Mouse (Mus musculus): ENCODE measurements at regions not wholly inside any gene's neighbourhood (a gene's known extent, or its start where the extent isn't known, plus 50 kb on each side); places are given as distances from the start of the nearest gene placed in this dataset.

GRCm38 (mm10) chr8:53749263-53749662 is 110.4 kb upstream of the Neil3 start:
- no peak for DNase-seq

- DNase-seq, result no peak
Observed at GRCm38 (mm10) chr8:53769211-53769610, 130.3 kb upstream of the Neil3 start.

GRCm38 (mm10) chr8:53775511-53775910 is 136.6 kb upstream of the Neil3 start:
- DNase-seq, result no peak

- DNase-seq, result no peak
Observed at GRCm38 (mm10) chr8:53780886-53781285, 142.0 kb upstream of the Neil3 start.

GRCm38 (mm10) chr8:53781885-53782284 is 143.0 kb upstream of the Neil3 start:
- DNase-seq, result no peak

- DNase-seq, result no peak
Observed at GRCm38 (mm10) chr8:53788202-53788601, 149.3 kb upstream of the Neil3 start.

- no peak for DNase-seq
Observed at GRCm38 (mm10) chr8:53821148-53821547, 182.3 kb upstream of the Neil3 start.

- no peak for DNase-seq
Observed at GRCm38 (mm10) chr8:53827395-53827794, 188.5 kb upstream of the Neil3 start.

GRCm38 (mm10) chr8:53847821-53848220 is 209.0 kb upstream of the Neil3 start:
- DNase-seq, result no peak

- no peak for DNase-seq
Observed at GRCm38 (mm10) chr8:53868567-53868966, 208.8 kb upstream of the Vegfc start.

GRCm38 (mm10) chr8:53869997-53870596 is 207.3 kb upstream of the Vegfc start:
- DNase-seq, result no peak

GRCm38 (mm10) chr8:53872033-53872619 is 205.3 kb upstream of the Vegfc start:
- no peak for DNase-seq

- DNase-seq, result no peak
Observed at GRCm38 (mm10) chr8:53878846-53879245, 198.6 kb upstream of the Vegfc start.

- DNase-seq, result no peak
Observed at GRCm38 (mm10) chr8:53881551-53881950, 195.9 kb upstream of the Vegfc start.

GRCm38 (mm10) chr8:53892205-53892710 is 185.1 kb upstream of the Vegfc start:
- no peak for DNase-seq

GRCm38 (mm10) chr8:53892770-53893169 is 184.6 kb upstream of the Vegfc start:
- no peak for DNase-seq

GRCm38 (mm10) chr8:53922343-53922742 is 155.1 kb upstream of the Vegfc start:
- no peak for DNase-seq

GRCm38 (mm10) chr8:53930685-53931084 is 146.7 kb upstream of the Vegfc start:
- DNase-seq, result no peak

- DNase-seq, result no peak
Observed at GRCm38 (mm10) chr8:53938392-53938791, 139.0 kb upstream of the Vegfc start.

- no peak for DNase-seq
Observed at GRCm38 (mm10) chr8:53939519-53939918, 137.9 kb upstream of the Vegfc start.

GRCm38 (mm10) chr8:53941144-53941543 is 136.3 kb upstream of the Vegfc start:
- DNase-seq, result no peak

- peak; percentile 2 for DNase-seq
Observed at GRCm38 (mm10) chr8:53945561-53945960, 131.8 kb upstream of the Vegfc start.

- DNase-seq, result no peak
Observed at GRCm38 (mm10) chr8:53947384-53947783, 130.0 kb upstream of the Vegfc start.

- DNase-seq, result no peak
Observed at GRCm38 (mm10) chr8:53954476-53955158, 122.8 kb upstream of the Vegfc start.
